Mouse (Mus musculus) embryonic facial prominence, embryonic 12.5 days (tissue): ENCODE data around the gene 1700024G13Rik. TPM values are rescaled to one million over a fixed set of nuclear protein-coding genes. Genes with fewer than 3 reads are reported as not detected.
A peak's percentile ranks its signal among the peaks of the same experiment; 100 is the strongest.
"Not testable (repeated sequence)": the region's sequence is repeated elsewhere in the genome, so short reads cannot be mapped to it uniquely, and the experiment has no call there.

Experiments used
- ATAC-seq: fragments of 200-750 bp; cut with Nextera tagmentation; 2 replicates; pipeline ENCODE4 v1.8.0; 2017; ENCODE audit not compliant: insufficient number of reproducible peaks, insufficient read depth, low FRiP score, low TSS enrichment
- H3K27ac ChIP-seq: fragments of 300-500 bp; sonication (generic); 2 replicates; pipeline ENCODE4 v1.5.1; 2016; ENCODE audit warnings: mild to moderate bottlenecking
- H3K27me3 ChIP-seq: fragments of 300-500 bp; sonication (generic); 2 replicates; pipeline ENCODE4 v1.6.1; 2016; ENCODE audit warnings: mild to moderate bottlenecking, moderate library complexity
- H3K36me3 ChIP-seq: fragments of 300-500 bp; sonication (generic); 2 replicates; pipeline ENCODE4 v1.6.1; 2016; ENCODE audit warnings: mild to moderate bottlenecking
- H3K4me1 ChIP-seq: fragments of 300-500 bp; sonication (generic); 2 replicates; pipeline ENCODE4 v1.6.1; 2016
- H3K4me2 ChIP-seq: fragments of 300-500 bp; sonication (generic); replicated peaks from 2 replicates; pipeline ENCODE4 v1.6.1; 2016; ENCODE audit warnings: mild to moderate bottlenecking, moderate library complexity
- H3K4me3 ChIP-seq: fragments of 300-500 bp; sonication (generic); 2 replicates; pipeline ENCODE4 v1.5.1; 2016; ENCODE audit warnings: mild to moderate bottlenecking
- H3K9ac ChIP-seq: fragments of 300-500 bp; sonication (generic); 2 replicates; pipeline ENCODE4 v1.6.1; 2016; ENCODE audit warnings: mild to moderate bottlenecking, moderate library complexity
- H3K9me3 ChIP-seq: fragments of 300-500 bp; sonication (generic); 2 replicates; pipeline ENCODE4 v1.6.1; 2016; ENCODE audit warnings: mild to moderate bottlenecking, moderate library complexity
- WGBS: fragments of 180-500 bp; shearing (Covaris S2); methylation state at CpG from one replicate; pipeline ENCODE4 v1.1.7; 2016; 5-methylcytosine and 5-hydroxymethylcytosine counted together
- polyA plus RNA-seq: library from polyadenylated mRNA; unstranded; fragments of >200 nt; fragmentation: Nextera tagmentation; extraction: Ambion mirVana; gene quantifications from 2 replicates; pipeline ENCODE4 v1.2.1, GENCODE M21; 2016

The 1700024G13Rik gene
- polyA plus RNA-seq, result not detected in 2 replicates

GRCm38 (mm10) chr14:32388196-32388595 lies at the start of gene 1700024G13Rik:
Gene 1700024G13Rik (minus strand): TSS chr14:32388391.
- no peak within 1 kb of the TSS for H3K4me3 ChIP-seq
- no peak within 1 kb of the TSS; the same call in 1 of the 2 replicates for H3K4me2 ChIP-seq
- H3K27me3 ChIP-seq, result no peaks in the 10 kb centered on the region
- 4% methylated on average over 13 of the region's 13 CpGs for WGBS
- H3K4me1 ChIP-seq, result no peaks in the 10 kb centered on the region
- peak; percentile 80 for ATAC-seq
- H3K27ac ChIP-seq, result no peak within 1 kb of the TSS
- no peaks in the 10 kb centered on the region for H3K36me3 ChIP-seq
- H3K9ac ChIP-seq, result no peak within 1 kb of the TSS
- H3K9me3 ChIP-seq, result no peaks in the 10 kb centered on the region

GRCm38 (mm10) chr14:32437352-32437793 lies 49.2 kb upstream of the 1700024G13Rik start:
- no peaks in the 10 kb centered on the region for H3K9me3 ChIP-seq
- no peak overlapping the region for H3K4me2 ChIP-seq
- no peaks in the 10 kb centered on the region for H3K36me3 ChIP-seq
- ATAC-seq, result no peak
- H3K4me1 ChIP-seq, result no peaks in the 10 kb centered on the region
- H3K27ac ChIP-seq, result no peak overlapping the region
- H3K4me3 ChIP-seq, result no peak overlapping the region
- no peaks in the 10 kb centered on the region for H3K27me3 ChIP-seq
- 20% methylated on average over 5 of the region's 5 CpGs for WGBS
- no peak overlapping the region for H3K9ac ChIP-seq

- Histone ChIP-seq H3K9me3 (no peaks in the 10 kb centered on the region), H3K36me3 (no peaks in the 10 kb centered on the region), H3K27ac (no peak overlapping the region), H3K4me3 (no peak overlapping the region), H3K9ac (no peak overlapping the region), H3K27me3 (no peaks in the 10 kb centered on the region), H3K4me1 (no peaks in the 10 kb centered on the region), H3K4me2 (no peak overlapping the region)
- ATAC-seq, result no peak
- 48% methylated on average over 8 of the region's 8 CpGs for WGBS
Observed at GRCm38 (mm10) chr14:32429030-32429602, 40.9 kb upstream of the 1700024G13Rik start.

GRCm38 (mm10) chr14:32423946-32424345 lies 35.8 kb upstream of the 1700024G13Rik start:
- WGBS, result 85% methylated on average over 7 of the region's 7 CpGs
- H3K4me3 ChIP-seq, result no peak overlapping the region
- no peak overlapping the region for H3K4me2 ChIP-seq
- no peaks in the 10 kb centered on the region for H3K4me1 ChIP-seq
- H3K27ac ChIP-seq, result no peak overlapping the region
- H3K9ac ChIP-seq, result no peak overlapping the region
- no peak for ATAC-seq
- no peaks in the 10 kb centered on the region for H3K36me3 ChIP-seq
- H3K9me3 ChIP-seq, result no peaks in the 10 kb centered on the region
- no peaks in the 10 kb centered on the region for H3K27me3 ChIP-seq

GRCm38 (mm10) chr14:32418747-32419146 lies 30.6 kb upstream of the 1700024G13Rik start:
- WGBS, result 85% methylated on average over 11 of the region's 11 CpGs
- H3K4me3 ChIP-seq, result no peak overlapping the region

GRCm38 (mm10) chr14:32412075-32412474 lies 23.9 kb upstream of the 1700024G13Rik start:
- Histone ChIP-seq H3K36me3 (no peaks in the 10 kb centered on the region), H3K9me3 (no peaks in the 10 kb centered on the region), H3K4me2 (no peak overlapping the region), H3K4me3 (no peak overlapping the region), H3K4me1 (no peaks in the 10 kb centered on the region), H3K27me3 (no peaks in the 10 kb centered on the region), H3K27ac (no peak overlapping the region), H3K9ac (no peak overlapping the region)
- no peak for ATAC-seq
- WGBS, result 80% methylated on average over 5 of the region's 5 CpGs

More at GRCm38 (mm10) chr14:32418747-32419146, 30.6 kb upstream of the 1700024G13Rik start:
- no peak overlapping the region for H3K9ac ChIP-seq
- H3K4me1 ChIP-seq, result no peaks in the 10 kb centered on the region
- no peaks in the 10 kb centered on the region for H3K27me3 ChIP-seq
- no peaks in the 10 kb centered on the region for H3K36me3 ChIP-seq
- H3K4me2 ChIP-seq, result no peak overlapping the region
- no peak overlapping the region for H3K27ac ChIP-seq
- no peak for ATAC-seq
- no peaks in the 10 kb centered on the region for H3K9me3 ChIP-seq

- ATAC-seq, result no peak
- no peak overlapping the region for H3K4me3 ChIP-seq
- H3K27me3 ChIP-seq, result no peaks in the 10 kb centered on the region
- no peaks in the 10 kb centered on the region for H3K4me1 ChIP-seq
- H3K36me3 ChIP-seq, result no peaks in the 10 kb centered on the region
- WGBS, result 71% methylated on average over 5 of the region's 5 CpGs
- H3K4me2 ChIP-seq, result no peak overlapping the region
- H3K9me3 ChIP-seq, result no peaks in the 10 kb centered on the region
- H3K27ac ChIP-seq, result no peak overlapping the region
- no peak overlapping the region for H3K9ac ChIP-seq
Observed at GRCm38 (mm10) chr14:32410084-32410483, 21.9 kb upstream of the 1700024G13Rik start.

- not testable (repeated sequence) for H3K9me3 ChIP-seq, H3K27ac ChIP-seq, ATAC-seq, H3K4me1 ChIP-seq, H3K36me3 ChIP-seq, H3K27me3 ChIP-seq, H3K9ac ChIP-seq, H3K4me2 ChIP-seq, H3K4me3 ChIP-seq
- 34% methylated on average over 1 of the region's 1 CpGs for WGBS
Observed at GRCm38 (mm10) chr14:32405399-32405798, 17.2 kb upstream of the 1700024G13Rik start.

GRCm38 (mm10) chr14:32381619-32382018 lies 6.6 kb downstream of the 1700024G13Rik start:
- H3K27ac ChIP-seq, result no peak overlapping the region
- H3K27me3 ChIP-seq, result peaks cover 20% of the 10 kb centered on the region
- no peak overlapping the region for H3K4me2 ChIP-seq
- H3K9me3 ChIP-seq, result no peaks in the 10 kb centered on the region
- WGBS, result 55% methylated on average over 15 of the region's 15 CpGs
- peaks cover 8% of the 10 kb centered on the region; the same call in 1 of the 2 replicates for H3K4me1 ChIP-seq
- H3K36me3 ChIP-seq, result no peaks in the 10 kb centered on the region
- H3K9ac ChIP-seq, result no peak overlapping the region
- ATAC-seq, result no peak
- no peak overlapping the region for H3K4me3 ChIP-seq

GRCm38 (mm10) chr14:32381066-32381465 lies 7.1 kb downstream of the 1700024G13Rik start:
- no peaks in the 10 kb centered on the region for H3K36me3 ChIP-seq
- H3K27ac ChIP-seq, result no peak overlapping the region
- no peak overlapping the region for H3K4me2 ChIP-seq
- H3K27me3 ChIP-seq, result peaks cover 20% of the 10 kb centered on the region
- no peak overlapping the region; the same call in 1 of the 2 replicates for H3K9ac ChIP-seq
- no peaks in the 10 kb centered on the region for H3K9me3 ChIP-seq
- WGBS, result 44% methylated on average over 7 of the region's 7 CpGs
- peaks cover 8% of the 10 kb centered on the region; the same call in 1 of the 2 replicates for H3K4me1 ChIP-seq
- no peak for ATAC-seq
- no peak overlapping the region for H3K4me3 ChIP-seq

- peaks cover 20% of the 10 kb centered on the region for H3K27me3 ChIP-seq
- no peaks in the 10 kb centered on the region for H3K36me3 ChIP-seq
- no peak overlapping the region for H3K27ac ChIP-seq
- peaks cover 8% of the 10 kb centered on the region; the same call in 1 of the 2 replicates for H3K4me1 ChIP-seq
- H3K4me2 ChIP-seq, result no peak overlapping the region
- no peak overlapping the region for H3K9ac ChIP-seq
- 39% methylated on average over 3 of the region's 3 CpGs for WGBS
- ATAC-seq, result no peak
- no peak overlapping the region for H3K4me3 ChIP-seq
- no peaks in the 10 kb centered on the region for H3K9me3 ChIP-seq
Observed at GRCm38 (mm10) chr14:32380099-32380480, 8.1 kb downstream of the 1700024G13Rik start.

- WGBS, result 5% methylated on average over 22 of the region's 22 CpGs
- Histone ChIP-seq H3K27me3 (peaks cover 20% of the 10 kb centered on the region), H3K9ac (no peak overlapping the region), H3K4me1 (peaks cover 8% of the 10 kb centered on the region; the same call in 1 of the 2 replicates), H3K27ac (no peak overlapping the region), H3K4me3 (0 out of 2 replicates have a peak overlapping the region, but pooled peaks have one; percentile 14), H3K36me3 (no peaks in the 10 kb centered on the region), H3K4me2 (peak overlapping the region; percentile 36), H3K9me3 (no peaks in the 10 kb centered on the region)
- ATAC-seq, result no peak
Observed at GRCm38 (mm10) chr14:32379395-32380098, 8.6 kb downstream of the 1700024G13Rik start.
